Mouse (Mus musculus) kidney, adult 18-20 months (tissue): ENCODE data around the gene Emc10.

ENCODE experiments used
- DNase-seq: peaks from one replicate; pipeline ENCODE4 v3.0.0; 2021

The Emc10 gene

DNA sequence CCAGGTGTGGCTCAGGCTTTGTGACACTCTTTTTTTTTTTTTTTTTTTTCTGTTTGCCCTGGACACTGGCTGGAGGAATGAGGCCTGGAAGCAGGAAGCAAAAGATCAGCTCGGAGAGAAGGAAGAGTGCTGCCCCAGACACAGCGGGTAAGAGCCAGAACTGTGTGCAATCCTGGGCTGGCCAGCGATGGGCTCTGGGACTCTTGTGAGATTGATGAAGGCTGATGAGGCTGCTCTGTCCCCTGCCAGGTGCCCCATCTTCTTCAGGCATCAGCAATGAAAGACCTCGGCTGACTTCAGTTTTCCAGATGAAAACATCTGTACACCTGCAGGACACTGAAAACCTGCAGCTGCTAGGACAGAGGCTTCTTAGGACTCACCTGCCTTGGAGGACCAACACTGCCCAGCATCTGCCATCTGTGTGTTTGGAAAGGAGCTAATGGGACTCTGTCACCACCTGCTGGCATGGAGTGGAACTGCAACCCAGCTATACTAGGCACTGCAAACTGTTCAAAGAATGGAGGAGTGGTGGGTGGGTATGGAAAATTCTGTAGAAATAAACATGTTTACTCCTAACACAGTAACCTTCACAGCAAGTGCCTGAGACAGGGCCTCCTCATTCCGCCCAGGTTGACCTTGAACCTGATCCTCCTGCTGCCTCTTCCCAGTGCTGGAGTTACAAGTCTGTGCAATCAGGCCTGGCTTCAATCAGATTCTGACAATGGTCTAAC lies 11.3 kb downstream of the Emc10 start:
- DNase-seq: peak; percentile 80

GRCm38 (mm10) chr7:44484109-44484508 lies 12.2 kb downstream of the Emc10 start:
- no peak for DNase-seq

GRCm38 (mm10) chr7:44482836-44483435 lies 13.4 kb downstream of the Emc10 start:
- no peak for DNase-seq

DNA sequence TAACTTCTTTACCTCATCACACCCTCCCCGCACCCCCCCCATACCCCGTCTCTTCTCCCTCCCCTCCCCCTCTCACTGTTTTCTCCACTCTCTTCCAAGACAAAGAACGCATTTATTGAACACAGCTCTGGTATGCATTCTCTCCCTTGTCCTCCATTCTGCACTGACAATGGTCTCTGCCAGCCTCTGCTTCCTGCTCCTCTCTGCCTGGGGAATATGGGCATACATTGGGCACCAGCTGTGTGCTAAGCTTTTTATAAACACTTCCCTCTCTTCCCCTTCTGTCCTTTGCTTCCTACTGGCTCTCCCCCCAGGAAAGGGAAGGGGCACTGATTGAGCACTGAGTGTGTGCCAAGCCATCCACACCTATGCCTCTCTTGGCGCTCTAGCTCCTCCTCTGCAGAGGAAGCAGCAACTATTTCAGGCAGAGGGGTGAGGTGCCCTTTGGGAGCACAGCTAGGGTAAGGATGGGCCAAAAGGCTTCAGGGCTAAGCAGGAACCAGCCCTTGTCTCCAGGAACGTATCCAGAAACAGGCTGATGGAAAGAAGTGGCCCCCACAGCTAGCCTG lies 21.2 kb downstream of the Emc10 start:
- DNase-seq: no peak

GRCm38 (mm10) chr7:44474419-44474818 lies 21.9 kb downstream of the Emc10 start:
- DNase-seq: no peak

DNA sequence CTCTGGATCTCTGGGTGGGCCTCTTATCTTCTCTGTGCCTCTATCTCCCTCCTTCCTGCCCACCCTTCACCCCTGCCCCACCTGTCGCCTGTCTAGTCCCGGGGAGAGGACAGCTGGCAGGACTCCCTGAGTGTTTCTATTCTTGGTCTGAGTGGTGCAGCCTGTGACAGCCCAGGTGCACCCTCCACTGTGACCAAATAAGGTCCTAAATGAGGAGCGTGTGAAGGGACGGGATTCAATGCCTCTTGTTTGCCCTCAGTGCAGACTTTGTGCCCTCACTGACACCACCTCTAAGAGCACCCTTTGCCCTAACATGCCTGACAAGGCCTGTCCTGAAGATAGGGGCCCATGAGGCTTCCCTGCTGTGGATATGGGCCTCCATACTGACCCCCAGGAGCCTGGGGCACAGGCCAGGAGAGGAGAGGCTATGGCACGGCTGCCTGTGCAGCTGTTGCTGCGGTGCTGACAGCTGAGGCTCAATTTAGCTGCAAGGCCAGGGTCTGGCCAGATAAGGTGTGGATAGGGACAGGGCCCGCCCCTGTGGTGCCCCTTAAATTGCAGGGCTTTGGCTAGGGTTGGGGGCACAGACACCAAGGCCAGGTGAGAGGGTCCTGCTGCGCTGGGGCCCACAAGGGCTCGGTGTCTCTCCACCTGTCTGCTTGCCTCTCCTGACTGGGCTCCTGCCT lies 23.2 kb downstream of the Emc10 start:
- no peak for DNase-seq

- no peak for DNase-seq
Measured at GRCm38 (mm10) chr7:44472558-44472885, 23.8 kb downstream of the Emc10 start.

DNA sequence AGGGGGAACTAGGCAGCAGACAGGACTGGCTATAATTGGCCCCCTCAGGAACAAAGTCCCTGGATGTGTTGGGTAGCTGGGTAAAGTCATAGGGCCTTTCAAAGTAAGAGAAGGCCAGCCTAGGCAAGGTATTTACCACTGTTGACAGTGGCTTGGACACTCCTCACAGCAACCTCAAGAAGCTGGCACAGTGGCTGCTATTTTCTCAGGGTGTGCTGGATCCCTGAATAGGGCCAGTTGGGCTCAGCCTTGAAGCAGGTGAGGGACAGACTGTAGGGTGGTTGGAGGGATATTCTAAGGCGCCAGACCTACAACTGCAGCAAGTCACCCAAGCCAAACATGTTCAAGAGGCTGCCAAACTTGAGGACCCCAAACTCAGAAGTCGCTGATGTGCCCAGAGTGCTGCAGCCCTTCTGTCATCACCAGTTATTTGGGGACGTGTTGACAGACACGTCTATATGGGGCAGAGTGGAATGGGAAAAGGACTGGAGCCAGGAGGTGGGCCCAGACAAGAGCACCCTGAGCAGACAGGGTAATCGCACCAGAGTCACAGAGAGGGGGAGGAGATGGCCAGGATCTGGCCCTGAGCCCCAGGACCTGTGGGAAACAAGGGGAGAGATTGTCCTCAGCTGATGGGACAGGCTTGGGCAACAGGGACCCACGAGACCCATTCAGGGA lies 24.3 kb downstream of the Emc10 start:
- DNase-seq: no peak

DNA sequence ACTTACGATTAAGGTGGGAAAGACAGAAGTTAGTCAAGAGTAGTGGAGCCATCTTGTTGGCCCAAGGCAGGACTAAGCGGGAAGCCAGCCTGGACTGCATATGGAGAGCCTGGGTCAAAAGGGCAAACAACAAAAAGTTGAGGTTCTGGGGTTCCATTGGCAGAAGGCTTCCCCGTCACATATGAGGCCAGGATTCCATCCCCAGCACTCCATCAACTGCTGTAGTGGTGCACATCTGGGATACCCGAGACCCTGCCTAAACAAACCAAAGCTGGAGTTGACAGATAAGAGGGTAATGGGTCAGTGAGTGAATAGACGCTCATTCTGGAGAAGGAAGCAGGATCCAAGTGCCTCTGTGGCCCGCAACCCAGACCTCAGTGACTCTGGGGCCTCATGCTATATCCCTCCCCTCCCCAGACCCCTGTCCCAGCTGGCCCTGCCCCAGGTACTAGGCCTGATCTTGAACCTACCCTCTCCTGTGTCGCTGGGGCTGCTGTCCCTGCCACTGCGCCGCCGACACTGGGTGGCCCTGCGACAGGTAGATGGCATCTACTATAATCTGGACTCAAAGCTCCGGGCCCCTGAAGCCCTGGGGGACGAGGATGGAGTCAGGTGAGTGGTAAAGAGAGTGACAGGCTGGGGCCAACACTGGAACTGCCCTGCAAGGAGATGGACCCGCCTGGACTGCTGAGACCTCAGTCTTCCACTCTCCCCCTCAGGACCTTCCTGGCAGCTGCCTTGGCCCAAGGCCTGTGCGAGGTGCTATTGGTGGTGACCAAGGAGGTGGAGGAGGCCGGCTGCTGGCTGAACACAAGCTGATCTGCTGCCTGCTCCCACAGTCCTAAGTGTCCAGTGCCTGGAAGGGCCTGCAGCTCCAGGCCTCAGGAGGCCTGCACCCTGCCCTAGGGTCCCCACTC lies 25.4 kb downstream of the Emc10 start:
- DNase-seq: no peak

DNA sequence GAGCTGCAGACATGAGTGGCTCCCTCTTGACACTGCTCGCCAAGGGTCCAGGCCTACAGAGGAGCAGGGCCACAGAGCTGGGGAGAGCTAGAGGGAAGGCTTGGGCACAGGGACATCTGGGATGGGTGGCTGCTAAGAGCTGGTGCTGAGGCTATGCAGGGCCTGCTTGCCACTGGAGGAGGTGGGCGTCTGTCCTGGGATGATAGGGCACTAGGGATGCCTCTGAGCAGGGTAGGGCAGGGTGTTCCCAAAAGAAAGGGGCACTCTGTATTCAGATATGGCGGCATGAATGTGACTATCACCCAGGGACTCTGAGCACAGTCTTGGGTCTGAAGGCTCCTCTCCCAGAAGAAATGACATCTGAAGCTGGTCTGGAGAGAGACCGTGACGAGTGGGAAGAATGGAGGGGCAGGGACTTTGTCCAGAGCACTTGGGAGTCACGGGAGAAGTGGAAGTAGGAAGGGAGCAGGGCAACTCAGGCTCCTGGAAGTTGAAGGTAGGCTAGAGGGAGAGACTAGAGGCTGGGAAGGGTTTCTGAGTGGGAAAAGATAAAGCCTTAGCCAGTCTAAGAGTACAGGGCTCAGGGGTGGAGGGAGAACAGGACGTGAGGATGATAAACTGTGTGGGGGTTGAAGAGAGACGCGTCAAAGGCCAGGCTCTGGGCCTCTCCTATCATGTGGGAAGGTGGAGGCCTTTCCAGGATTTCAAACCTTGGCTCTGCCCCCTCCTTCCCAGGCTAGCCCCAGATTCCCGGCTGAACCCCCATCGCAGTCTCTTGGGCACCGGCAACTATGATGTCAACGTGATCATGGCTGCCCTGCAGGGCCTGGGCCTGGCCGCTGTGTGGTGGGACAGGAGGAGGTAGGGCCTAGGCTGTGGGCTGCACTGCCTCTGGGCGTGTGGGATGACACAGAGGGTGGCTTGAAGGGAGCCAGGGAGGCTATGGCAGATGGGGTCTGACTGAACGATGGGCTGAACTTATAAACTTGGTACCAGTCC lies 26.4 kb downstream of the Emc10 start:
- no peak for DNase-seq

DNA sequence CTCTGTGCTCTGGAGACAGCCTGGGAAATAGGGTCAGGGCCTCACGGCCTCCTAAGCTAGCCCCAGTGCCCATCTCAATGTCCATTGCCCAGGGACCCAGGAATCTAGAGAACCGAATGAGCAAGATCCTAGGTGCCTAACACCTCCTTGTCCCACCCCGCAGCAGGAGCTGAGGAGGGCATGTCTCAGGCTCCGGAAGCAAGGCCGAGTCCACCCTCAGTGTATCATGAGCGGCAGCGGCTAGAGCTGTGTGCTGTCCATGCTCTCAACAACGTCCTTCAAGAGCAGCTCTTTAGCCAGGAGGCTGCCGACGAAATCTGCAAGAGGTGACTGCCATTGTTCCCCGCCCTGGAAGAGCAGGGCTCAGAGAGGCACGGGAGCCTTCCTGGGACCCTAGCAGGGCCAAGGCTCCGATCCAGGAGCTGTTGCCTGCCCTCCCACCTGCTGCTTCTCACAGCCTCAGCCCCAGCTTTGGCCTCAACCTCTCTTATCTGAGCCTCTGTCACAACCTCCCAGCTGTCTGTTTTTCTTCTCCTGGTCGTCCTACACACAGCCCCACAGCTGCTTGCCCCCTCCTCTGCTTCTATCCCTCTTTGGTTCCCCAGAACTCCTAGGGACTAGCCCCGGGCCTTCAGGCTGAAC lies 27.6 kb downstream of the Emc10 start:
- DNase-seq: no peak

DNA sequence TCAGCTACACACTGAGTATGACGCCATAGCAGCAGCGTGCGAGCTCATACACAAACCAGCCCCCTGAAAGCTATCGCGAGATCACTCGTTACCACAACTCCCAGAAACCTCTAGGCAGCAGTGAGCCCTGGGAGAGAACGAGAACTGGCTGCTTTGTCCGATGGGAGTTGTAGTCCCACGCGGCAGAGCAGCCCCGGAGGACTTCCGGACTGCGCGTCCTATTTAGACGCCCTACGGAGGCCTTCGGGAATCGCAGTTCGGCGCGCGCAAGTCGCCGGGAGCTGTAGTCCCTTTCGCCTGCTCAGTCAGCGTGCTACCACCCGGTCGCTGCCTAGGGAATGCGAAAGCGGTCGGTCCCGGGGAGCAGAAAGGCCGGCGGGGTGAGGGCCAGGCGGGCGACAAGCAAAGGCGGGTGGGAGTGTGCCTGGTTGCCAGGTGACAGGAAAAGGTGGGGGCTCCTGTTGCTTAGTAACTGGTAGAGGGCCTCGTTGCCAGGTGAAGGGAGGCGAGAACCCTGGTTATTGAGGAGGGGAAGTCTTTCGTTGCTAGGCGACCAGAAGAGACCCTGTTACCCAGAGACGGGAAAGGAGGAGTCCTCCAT lies 28.4 kb downstream of the Emc10 start, which contains the start of gene Josd2:
Gene Josd2 (plus strand): TSS at position 170 of the 601 bp plus-strand sequence.
- peak; percentile 93 for DNase-seq

DNA sequence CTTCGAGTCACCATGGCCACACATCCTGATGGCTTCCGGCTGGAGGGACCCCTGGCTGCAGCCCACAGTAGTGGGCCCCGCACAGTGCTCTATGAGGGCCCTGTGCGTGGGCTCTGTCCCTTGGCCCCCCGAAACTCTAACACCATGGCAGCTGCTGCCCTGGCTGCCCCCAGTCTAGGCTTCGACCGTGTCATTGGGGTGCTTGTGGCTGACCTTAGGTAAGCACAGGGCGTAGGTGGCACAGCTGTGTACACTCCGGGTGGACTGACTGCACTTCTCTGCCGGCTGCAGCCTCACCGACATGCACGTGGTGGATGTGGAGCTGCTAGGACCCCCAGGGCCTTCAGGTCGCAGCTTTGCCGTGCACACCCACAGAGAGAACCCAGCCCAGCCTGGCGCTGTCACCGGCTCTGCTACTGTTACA lies 29.4 kb downstream of the Emc10 start:
- DNase-seq: no peak

- no peak for DNase-seq
Measured at GRCm38 (mm10) chr7:44466006-44466887, 30.1 kb downstream of the Emc10 start.

GRCm38 (mm10) chr7:44465111-44465510 lies 31.2 kb downstream of the Emc10 start, which contains the start of gene Aspdh:
Gene Aspdh, plus strand, starts transcription at chr7:44465391.
- peak; percentile 64 for DNase-seq

- DNase-seq: no peak
Measured at GRCm38 (mm10) chr7:44464511-44464910, 31.8 kb downstream of the Emc10 start.

- no peak for DNase-seq
Measured at GRCm38 (mm10) chr7:44463556-44464225, 32.6 kb downstream of the Emc10 start.

DNA sequence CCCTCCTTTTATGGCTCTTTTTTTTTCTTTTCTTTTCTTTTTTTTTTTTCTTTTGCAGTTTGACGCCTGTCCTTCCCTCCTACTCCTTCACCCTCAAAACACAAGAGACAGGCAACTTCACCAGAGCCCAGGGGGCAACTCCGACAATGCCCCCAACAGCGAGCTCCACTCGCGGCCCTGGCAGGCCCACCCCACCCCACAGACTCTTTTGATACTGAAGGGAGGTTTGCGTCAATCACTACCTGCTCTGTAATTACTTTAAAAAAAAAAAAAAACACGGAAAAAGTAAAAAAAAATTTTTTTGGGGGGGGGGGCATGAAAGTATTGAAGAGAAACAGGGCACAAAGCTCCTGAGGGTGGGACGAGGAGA lies 33.3 kb downstream of the Emc10 start:
- no peak for DNase-seq
